Mouse (Mus musculus) left cerebral cortex, adult 11 months (tissue): ENCODE measurements at regions not wholly inside any gene's neighbourhood (a gene's known extent, or its start where the extent isn't known, plus 50 kb on each side); places are given as distances from the start of the nearest gene placed in this dataset.

Source experiments
- DNase-seq: peaks from one replicate; pipeline ENCODE4 v3.0.0; 2022; ENCODE audit warnings: low spot score

DNA sequence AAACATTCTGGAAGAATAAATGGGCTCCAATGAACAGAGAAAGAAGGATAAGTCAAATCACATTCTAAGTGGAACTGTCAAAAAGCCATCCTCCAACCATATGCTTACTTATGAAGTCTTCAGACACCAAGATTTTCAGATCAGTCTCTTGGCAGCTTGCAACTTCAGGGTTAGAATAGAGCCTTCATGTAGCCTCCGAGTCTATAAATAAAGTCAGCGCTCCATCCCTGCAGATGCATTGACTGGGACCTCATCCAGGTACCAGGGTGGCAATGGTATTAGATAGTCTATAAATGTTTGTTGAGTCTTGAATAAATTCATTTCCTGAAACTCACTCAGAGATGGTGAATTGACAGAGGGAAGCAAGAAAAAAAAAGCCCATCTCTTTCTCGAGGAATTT lies 107.2 kb upstream of the Eepd1 start:
- DNase-seq: peak; percentile 7

GRCm38 (mm10) chr9:25376209-25376608 lies 105.1 kb upstream of the Eepd1 start:
- no peak for DNase-seq

- no peak for DNase-seq
These were observed 103.3 kb upstream of the Eepd1 start for GRCm38 (mm10) chr9:25377771-25378747.

DNA sequence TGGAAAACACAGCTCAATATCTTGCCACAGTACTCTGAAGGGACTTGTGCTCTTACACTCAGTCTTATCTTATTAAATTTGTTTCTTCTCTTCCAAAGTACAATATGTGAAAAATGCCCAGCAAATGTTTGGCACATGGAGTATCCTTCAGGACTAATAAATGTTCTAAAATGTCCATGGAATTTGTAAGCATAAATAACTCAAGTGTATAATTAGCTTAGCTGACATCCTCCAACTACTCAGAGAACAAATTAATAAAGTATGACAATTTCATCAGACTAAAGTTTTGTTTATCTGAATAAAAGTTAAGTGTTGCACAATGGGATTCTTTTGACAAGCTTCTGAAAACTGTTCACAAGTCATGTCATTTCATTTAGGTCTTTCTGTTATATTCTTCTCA lies 96.0 kb upstream of the Eepd1 start:
- DNase-seq: no peak

DNA sequence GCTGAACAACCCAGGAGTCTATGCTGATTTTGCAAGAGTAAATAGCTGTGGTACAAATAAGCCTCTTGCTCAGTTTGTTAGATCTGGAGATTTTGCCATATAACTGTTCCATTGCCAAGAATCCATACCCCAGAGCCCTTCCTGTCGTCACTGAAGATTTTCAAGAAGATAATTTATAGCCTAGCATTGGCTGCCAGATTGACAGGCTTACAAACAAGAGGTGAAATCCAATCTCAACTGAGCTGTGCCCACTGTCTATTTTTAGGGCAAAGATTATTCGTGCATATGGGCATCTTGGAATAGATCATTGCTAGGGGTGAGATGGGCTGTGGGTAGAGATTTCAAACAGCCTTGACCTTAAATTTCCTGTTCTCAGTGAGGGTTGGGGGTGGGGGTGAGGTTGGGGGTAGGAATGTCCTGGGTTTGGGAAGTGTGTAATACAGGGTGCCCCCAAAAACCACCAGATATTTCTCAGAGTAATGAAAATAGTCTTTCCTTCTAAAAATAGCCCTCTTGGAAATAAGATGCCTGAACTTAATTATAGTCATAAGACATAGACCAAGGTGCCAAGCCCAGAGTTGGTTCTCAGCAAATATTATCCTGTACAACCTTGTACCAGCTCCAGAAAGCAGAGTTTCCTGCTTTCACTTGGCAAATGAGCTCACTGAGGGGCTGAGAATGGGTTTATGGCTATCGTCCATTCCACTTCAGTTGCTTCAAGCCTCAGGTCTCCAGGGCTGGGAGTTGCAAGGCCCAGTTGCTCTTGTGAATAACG lies 93.3 kb upstream of the Eepd1 start:
- no peak for DNase-seq

DNA sequence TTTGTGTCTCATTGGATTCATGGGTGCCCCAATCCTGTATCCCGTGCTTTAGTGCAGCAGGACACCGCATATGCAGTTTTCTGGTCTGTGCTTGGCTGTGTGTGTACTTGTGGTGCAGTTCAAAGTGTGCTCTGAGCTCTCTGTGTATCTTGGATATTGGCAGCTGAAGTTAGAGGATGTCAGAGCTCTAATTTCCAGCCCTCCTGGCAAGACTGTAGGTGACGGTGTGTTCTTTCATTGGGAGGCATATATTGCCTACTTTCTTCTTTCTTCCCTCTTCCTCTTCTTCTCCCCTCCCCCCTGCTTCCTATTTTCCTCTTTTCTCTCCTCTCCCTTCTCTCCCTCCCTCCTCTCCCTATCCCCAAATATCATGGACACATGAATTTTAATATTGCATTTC lies 92.0 kb upstream of the Eepd1 start:
- no peak for DNase-seq

DNA sequence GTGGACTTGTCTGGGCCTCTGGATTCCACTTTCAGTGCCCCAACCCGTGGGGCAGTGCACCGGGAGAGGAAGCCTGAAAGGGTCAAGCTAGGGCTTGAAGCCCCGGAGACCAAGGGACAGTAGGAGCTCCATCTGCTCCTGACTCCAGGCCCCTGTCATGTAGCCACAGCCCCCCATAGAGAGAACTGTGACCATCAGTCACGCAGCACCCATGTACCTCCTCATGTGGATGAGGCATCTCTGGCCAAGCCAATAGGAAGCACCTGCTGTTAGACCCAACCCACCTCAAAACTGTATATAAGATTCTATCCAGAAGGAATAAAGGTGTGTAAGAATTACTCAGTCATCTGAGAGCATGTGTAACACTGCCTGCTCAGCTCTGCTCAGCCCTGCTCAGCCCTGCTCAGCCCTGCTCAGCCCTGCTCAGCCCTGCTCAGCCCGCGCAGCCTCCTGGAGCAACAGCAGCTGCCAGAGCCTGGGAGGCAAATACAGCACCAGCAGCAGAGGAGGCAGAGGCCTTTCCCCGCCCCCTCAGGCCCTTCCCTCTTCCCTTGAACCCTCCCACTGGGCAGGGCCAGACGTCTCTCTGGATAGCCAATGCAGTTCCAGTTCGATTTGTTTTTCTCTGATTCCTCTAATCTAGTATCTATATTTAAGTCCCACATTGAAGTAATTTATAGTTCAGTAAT lies 80.6 kb upstream of the Eepd1 start:
- DNase-seq: no peak

GRCm38 (mm10) chr9:25405848-25406247 lies 75.5 kb upstream of the Eepd1 start:
- no peak for DNase-seq

GRCm38 (mm10) chr9:25408518-25408917 lies 72.8 kb upstream of the Eepd1 start:
- peak; percentile 50 for DNase-seq

GRCm38 (mm10) chr9:25409729-25410128 lies 71.6 kb upstream of the Eepd1 start:
- DNase-seq: no peak

DNA sequence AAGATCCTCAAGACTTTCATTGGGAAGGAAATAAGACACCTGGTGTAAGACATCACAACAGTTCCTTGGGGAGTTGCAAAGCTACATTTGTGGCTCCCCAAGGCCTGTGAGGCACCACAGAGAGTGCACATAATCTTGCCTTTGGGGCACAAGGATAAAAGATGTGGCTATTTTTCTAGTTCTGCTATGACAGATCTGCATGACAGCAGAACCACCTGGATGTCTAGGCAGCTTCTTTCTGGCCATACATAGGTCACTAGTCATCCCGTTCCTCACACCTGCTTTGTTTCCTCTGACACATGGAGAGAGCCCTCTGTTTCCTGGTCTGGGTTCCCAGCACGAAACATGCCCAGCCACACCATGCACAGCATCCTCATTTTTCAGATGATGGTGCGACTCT lies 67.5 kb upstream of the Eepd1 start:
- DNase-seq: no peak

DNA sequence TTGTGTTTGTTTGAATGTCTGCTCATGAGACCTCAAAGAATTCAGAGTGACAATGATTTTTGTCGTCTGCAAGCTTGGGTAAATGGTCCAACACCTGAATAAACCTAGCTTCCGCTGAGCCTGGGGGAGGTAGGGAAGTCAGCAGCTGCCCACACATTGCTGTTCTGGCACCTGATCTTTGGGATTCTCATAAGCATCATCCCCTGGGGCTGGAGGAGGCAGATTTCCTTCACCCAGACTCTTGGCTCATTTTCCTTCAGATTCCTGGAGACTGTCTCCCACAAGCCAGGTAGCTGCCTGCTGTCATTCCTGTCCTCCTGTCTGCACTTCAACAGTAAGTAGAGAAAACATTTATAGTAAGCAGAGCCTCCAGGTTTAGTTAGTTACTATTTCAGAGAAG lies 67.0 kb upstream of the Eepd1 start:
- no peak for DNase-seq

DNA sequence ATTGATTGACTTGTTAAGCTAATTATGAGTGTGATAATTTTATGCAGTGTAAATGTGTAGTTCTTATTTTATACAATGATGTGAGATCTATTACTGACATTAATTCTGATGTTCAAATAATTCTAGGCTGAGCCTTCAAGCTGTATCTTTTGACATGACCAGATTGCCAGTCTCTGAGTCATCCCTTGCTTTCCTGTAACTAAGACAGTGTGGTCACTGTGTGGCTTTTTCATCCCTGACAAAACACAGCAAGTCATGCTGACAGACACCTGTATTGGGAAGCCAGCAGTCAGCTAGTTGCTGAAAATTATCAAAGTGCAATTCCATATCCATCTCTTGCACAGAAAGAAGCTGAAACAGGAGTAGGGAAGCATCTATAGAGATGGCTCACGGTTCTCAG lies 54.4 kb upstream of the Eepd1 start:
- DNase-seq: no peak

DNA sequence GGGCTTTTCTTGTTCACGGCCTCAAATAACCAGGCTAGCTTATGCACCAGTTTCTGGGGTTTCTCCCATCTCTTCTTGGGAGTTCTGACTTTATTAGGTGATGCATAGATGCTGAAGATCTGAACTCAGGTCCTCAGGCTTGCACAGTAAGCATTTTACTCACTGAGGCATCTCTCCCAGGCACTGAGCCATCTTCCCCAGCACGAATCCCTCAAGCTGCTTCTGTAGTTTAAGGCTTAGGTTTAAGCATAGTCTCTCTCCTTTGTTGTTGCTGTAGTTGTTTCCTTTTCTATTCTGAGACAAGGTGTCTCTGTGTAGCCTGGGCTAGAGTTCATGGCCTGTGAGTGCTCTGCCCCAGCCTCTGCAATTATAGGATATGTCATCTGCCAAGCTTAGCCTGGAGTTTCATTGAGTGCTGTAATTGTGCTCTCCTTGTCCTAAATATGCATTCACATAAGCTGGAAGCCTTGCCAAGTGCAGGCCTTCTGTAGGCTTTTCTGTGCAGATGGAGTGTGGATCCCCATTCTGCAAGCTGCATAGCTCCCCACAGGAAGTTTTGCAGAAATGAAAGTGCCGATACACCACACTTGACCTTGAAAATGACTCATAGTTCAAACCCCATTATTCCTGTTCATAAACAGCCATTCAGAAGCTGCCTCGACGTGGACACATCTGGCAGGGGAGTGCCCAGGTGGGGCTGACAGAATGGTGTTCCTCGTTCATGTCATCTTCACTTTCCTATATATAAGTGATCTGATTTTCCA lies 51.7 kb upstream of the Eepd1 start:
- DNase-seq: no peak
